Mouse (Mus musculus) C2C12 (cell line): ENCODE results near the gene Olfr639.

ENCODE experiments used
- CEBPB ChIP-seq: IDR thresholded peaks from one replicate; pipeline ENCODE4 v1.6.1; 2011; ENCODE audit warnings: low read depth, mild to moderate bottlenecking, control low read depth, moderate library complexity
- MAX ChIP-seq: IDR thresholded peaks from one replicate; pipeline ENCODE4 v1.6.1; 2011; ENCODE audit warnings: mild to moderate bottlenecking, control low read depth

GRCm38 (mm10) chr7:104021651-104022050, 4.5 kb upstream of the Olfr639 start:
- TF ChIP-seq MAX (no peak), CEBPB (no peak)
